Mouse (Mus musculus): Measurements from ENCODE around the gene Alx3. TPM values are rescaled to one million over a fixed set of nuclear protein-coding genes. Genes with fewer than 3 reads are reported as not detected.

Gene Alx3
- total RNA-seq, 2 experiments from 2014 or later, result not detected

DNA sequence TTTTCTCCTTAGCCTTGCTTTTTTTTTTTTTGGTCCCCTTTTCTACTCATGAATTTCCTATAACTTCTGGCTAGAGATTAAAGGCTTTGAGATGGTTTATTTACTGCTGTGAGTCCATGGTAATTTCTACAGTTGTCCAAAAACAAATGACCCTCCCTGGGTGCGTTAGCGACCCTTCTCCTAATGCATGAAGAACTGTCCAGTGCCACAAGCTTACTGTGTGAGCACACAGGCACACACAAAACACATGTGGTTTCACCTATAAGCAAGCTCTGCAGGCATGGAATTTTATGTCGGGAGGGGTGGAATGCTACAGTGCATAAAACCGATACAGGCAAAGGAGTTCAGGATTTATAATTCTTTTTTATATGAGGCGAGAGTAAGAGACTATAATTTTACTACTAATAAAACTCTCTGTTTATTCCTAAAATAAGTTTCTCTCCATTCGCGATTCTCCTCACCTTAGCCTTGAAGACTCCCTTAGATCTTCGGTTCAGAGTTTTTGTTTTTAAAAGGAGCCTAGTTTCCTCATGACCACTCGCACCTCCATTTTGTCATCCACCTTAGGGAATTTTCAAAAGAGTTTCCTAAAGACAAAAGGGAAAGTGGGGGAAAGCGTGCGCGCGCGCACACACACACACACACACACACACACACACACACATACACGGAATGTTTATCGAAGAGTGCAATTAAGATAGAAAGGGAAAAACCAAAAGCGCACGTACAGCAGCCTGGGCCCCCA lies 12.5 kb upstream of the Alx3 start:
- DNase-seq, result no peak
- intact Hi-C loops (cut with DNase I), result no loop called here

DNA sequence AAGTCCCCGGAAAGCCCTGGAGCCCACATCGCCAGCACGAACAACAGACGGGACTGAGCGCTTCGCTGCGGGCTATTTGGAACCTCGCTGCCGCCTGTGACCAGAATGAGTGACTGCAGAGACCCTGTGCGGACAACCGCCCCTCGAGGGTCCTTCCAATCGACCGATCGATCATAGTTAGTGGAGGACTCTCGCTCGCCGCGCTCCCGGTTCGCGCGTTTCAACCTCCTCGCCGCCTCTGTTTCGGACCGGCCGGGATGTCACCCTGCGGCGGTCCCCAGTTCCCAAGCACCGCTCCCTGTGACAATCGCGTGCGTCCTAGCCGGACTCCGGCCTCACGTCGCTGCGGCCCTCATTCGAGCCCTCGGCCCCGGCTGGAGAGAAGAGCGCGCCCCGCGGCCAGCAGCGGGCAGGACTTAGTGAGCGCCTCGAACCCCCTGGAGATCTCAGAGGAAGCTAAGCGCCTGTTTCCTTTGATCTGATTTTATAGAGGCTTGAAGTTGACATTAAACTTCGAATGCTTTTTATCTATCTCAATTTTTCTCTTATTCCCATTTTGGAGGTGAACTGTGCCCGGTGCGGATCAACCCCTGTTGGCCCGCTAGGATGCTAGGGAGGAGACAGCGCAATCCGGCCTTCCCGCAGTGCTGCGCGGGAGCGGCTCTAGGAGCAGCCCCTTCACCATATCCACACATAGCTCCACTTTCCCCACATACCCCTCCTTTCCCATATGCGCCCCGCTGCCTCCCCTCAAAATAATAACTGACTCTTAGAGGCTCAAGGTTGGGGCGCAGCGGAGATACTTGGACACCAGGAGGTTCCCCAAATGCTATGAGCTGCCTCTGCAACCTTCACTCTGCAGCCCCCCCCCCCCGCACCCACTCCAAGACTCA lies 11.7 kb upstream of the Alx3 start:
- DNase-seq, result peak; percentile 16 to 30
- intact Hi-C loops (cut with DNase I), result no loop called here

DNA sequence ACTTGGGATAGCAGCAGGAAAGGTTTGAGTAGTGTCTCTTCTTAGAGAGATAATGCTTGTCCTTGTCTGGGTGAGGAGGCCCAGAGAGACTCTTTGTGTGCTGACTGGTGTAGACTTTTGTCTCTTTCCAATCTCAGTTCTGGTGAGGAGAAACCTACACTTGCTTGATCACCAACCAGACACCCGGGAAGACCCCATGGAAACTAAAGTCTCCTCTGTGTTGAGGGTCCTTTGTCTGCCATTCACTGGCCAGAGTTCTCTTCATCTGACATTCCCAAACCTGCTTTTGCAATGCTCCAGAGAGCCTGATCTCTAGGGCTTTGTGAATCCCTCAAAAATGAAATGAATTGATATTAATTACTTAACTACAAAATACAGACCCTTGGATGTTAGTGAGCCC lies 10.9 kb upstream of the Alx3 start:
- no peak for DNase-seq
- intact Hi-C loops (cut with DNase I), result no loop called here

DNA sequence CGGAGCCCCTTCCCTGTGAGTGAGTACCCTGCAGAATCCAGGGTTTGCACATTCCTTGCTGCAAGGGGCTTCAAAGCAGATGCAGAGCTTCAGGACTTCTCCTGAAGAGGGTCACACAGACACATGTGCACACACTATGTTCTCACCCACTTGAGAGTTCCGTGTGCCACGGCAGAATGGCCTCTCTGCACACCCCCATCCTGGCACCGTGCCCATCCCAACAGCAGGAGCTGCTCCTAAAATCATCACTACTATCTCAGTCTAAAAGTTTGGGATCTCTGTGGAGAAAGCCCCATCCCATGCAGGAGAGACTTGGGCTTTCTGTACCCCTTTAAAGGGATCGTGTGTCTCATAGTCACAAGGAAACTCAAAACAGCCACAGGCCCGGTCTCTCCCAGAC lies 8.3 kb upstream of the Alx3 start:
- intact Hi-C loops (cut with DNase I), result no loop called here
- DNase-seq, result no peak

DNA sequence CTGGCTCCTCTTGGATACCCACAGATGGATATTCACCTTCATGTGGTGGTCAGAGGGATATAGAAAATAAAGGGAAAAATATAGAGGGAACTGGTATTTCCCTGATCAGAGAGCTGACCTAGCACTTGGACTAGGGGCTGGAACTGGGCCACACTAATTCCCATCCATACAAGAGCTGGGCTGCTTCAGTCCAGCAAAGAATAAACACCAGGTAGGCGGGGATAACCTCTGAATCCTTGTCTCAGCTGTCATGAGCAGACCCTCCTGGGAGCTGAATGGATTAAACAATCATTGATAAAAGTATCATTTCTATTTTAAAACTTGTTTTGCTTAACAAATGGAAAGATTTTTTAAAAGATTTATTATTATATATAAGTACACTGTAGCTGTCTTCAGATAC lies 3.2 kb upstream of the Alx3 start:
- intact Hi-C loops (cut with DNase I), result no loop called here
- no peak for DNase-seq

DNA sequence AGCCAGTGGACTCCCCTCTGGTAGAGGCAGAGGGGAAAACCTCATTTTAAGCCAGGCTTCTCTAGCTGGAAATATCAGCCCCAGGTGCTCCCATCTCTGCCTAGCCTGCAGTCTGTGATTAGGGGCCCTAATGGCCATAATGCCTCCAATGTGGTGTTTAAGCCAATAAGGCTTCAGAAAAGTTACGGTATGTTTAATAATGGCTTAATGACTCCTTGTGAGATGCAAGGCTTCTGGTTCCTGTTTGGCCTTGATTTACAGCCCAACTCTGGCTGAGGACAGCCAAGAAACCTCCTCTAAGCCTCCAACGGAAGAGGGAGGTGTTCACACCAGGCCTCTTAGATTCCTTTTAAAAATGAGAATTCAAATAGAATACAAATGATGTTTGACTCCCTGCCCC lies 1.2 kb upstream of the Alx3 start:
- no peak for DNase-seq
- intact Hi-C loops (cut with DNase I), result no loop called here

DNA sequence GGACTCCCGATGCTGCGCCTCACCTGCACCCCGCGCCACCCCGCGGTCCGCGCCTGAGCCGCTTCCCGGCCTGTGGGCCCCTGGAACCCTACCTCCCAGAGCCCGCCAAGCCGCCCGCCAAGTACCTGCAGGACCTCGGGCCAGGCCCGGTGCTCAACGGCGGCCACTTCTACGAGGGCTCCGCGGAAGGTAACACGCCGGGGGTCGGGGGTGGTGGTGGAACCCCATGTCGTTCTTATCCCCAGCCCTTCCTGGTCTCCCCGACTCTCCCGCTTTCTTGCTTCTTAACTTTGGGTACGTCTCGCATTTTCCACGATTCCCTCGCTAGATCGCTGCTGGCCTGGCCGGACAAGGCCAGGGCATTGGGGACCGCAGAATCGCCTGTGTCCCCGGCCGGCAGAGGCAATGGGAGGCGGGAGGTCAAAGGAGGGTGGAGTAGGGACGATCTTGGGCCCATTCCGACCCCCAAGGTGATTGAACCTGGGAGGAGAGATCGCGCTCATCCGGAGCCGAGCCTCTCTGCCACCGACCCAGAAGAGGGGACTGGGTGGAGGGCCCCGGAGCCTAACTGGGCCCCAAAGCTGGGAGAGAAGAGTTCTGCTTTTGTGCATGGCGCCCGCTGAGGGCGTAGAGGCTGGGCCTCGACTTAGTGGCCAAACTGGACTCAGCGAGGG lies 570 bp downstream of the Alx3 start:
- peak in 1 of 2 experiments; percentile 23 for DNase-seq
- intact Hi-C loops (cut with DNase I), result no loop called here

DNA sequence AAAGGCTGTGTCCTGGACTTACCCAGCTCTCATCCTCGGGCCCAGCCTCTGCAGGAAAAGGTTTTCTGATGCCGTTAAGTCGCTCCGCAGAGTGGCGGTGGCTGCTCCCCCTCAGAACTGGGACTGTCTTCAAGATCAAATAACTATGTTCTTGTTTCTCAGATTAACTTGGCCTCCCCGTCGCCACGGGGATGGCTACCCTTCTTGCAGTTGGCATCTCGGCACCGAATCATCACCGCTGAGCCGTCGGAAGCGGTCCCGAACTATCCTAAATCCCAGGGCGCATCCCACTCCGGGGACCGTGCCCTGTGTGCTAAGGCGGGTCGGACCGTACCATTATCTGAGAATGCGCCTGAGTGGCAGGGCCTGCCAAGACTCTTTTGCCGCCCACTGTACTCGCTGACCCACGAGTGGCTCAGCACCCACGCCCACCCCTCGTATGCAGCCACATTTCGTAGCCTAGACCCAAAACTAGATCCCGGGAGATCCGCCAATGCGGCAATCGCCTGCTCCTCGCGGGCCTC lies 1.2 kb downstream of the Alx3 start:
- intact Hi-C loops (cut with DNase I), result no loop called here
- peak in 1 of 2 experiments; percentile 30 for DNase-seq

DNA sequence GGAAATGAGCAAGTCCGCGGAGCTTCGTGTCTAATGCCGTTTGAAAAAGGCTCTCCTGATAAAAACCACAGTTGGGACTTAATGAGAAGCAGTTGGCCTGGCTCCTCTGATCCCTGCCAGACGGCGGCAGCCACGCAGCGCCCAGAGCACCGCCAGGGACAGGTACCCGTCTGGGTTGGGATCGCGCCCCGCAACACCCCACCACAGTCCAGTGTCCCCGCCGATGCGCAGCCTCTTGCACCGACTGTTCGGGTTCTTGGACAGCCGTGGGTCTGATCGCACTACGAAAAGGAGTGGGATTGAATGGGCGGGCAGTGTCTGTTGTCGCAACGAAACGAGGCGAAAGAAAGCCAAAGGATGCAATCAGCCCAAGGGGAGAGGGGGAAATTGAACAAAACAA lies 1.7 kb downstream of the Alx3 start:
- peak; percentile 27 to 29 for DNase-seq
- intact Hi-C loops (cut with DNase I), result no loop called here

DNA sequence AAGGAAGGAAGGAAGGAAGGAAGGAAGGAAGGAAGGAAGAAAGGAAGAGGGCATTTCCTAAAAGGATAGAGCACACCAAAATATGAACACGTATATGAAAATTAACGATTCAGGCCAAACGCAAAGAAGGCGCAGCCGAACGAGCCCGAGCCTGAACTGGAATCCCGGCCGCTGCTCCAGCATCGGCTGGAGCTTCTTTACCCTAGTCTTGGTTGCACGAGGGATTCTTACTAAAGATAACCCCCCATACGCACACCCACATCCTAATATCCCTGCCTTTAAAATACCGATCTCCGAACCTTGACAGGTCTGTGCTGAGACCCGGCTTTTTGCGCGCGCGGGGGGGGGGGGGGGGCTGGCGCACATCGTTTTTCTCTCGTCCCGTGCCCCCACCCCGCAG lies 2.3 kb downstream of the Alx3 start:
- intact Hi-C loops (cut with DNase I), result no loop called here
- no peak for DNase-seq

DNA sequence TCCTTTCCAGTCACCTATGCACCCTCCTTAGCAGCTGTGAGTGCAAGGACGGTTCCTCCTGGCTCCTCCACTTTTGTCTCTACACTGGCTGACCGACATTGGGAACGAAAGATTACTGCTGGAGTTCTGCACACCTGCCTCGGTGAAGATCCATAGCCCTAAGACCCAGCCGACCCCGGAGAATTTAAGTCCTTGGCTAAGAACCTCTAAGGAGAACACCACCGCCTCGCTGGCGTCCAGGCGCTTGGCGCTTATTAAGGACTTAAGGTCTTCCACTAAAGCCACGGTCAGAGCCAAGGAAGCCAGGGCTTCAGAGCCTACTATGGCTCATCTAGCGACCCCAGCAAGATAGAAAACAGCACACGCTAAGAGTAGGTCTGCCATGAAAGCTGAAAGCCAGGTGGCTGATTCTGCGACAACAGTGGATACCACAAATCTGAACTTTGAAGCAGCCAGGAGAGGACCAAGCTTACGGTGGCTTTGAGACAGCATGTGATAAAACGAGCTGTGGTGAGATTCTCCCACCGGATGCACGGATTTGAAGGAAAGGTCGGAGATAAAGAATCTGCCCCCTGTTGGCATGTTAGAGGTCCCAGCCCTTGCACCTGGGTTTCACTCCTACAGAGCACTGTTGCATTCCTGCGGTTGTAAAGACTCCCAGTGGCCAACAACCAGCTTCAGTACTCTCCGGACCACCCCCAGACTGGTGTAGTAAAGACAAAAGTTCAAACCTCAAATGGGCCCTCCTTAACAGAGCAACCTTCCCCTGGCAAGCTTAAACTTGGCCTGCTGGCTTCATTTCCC lies 3.0 kb downstream of the Alx3 start:
- intact Hi-C loops (cut with DNase I), result no loop called here
- DNase-seq, result no peak

DNA sequence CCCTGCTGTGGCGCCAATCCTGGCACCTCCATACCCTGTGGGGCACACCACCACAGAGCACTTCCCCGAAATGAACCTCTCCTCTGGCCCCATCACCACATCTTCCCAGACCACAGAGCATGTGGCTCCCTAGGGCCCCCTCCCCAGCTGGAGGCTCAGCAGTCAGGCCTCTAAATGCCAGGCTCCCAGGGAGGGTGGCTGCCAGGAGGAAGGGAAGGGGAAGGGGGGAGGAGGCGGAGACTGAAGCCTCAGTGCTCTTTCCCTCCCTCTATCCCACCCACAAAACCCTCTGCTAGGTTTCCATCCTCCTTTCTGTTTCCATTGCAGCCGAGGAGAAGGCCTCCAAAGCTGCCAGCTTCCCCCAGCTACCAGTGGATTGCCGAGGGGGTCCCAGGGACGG lies 5.3 kb downstream of the Alx3 start:
- no peak for DNase-seq
- intact Hi-C loops (cut with DNase I), result no loop called here

DNA sequence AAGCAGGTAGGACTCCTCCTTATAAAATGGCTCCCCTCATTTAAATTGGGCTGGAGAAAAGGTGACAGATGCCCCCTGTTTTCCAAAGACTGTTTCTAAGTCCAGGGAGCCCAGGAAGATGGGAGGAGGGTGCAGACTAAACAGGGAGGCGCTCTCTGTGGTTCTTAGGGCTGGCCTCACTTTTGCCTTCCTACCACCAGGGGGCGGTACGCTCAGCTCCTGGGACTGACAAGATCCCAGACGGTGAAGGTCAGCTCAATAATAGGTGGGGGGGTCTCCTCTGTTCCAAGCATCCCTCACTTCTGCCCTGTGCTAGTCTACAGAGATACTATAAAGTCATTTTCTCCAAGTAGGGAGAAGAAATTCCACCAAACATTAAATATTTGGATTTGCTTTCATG lies 10.5 kb downstream of the Alx3 start:
- DNase-seq, result peak; percentile 59 to 76
- intact Hi-C loops (cut with DNase I), result no loop called here

DNA sequence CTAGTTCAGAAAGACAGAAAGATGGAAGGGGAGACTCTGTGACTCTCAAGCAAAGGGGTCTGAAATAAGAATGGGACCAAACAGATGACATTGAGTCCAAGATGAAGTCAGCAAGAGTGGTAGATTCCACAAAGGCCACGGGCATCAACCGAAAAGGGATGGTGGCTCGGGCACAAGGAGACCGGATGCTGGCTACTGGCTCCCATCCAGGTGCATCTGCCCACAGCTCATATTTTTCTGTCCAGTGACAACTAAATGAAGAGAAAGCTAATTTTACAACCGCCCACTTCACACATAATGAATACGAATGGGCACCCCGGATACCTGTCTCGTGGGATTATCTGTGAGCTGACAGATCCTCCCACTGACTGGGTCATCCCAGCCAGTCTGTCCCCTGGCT lies 12.4 kb downstream of the Alx3 start:
- intact Hi-C loops (cut with DNase I), result no loop called here
- DNase-seq, result no peak

DNA sequence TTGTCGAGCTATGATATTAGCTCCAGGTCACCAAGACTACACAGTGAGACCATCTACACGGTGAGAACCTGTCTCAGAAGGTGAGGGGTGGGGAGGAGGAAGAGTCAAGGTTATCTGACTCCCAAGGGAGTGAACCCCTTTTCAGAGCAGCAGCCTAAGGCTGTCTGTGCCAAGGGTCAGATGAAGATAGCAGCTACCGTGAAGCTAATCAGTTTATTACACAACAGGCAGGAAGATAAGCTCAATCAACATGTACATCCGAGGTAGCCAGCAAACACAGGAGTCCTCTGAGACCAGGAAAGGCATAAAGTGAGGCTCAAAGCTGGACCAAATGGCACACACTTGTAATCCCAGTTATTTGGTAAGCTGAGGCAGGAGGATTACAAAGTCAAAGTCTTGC lies 14.0 kb downstream of the Alx3 start:
- intact Hi-C loops (cut with DNase I), result no loop called here
- no peak for DNase-seq

DNA sequence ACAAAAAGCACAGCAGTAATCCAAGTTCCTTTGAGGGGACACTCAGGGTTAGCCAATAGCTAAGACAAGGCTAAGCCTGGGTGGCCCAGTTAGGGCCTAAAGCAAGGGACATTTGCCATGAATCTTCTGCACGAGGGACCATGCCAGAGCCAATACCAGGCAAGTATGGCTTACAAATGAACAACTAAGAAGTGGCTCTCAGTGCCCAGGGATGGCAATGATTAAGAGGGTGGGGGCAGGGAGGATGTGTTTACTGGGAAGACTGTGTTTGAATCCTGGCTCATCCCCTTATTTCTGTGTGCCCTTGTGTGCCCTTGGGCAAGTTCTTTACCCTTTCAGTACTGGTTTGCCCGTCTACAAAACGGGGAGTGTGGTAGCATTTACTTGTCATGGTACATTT lies 14.5 kb downstream of the Alx3 start:
- intact Hi-C loops (cut with DNase I), result no loop called here
- DNase-seq, result no peak

DNA sequence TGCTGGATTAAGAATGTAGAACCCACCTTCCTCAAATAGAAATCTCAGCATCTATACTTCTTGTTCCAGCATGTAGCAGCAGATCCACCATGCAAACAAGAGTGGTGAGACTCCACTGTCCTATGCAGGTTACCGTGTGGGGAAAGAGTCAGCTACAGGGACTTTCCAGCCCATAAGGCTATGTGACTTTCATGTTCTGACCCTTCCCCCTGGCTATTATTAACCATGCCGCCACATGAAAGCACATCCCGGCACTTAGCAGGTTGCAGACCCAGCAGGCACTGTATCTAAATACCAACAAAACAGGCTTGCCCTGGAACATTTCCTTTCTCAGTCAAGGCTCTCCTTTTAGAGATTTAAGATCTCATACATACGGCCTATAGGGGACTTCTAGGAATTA lies 16.6 kb downstream of the Alx3 start:
- DNase-seq, result no peak
- intact Hi-C loops (cut with DNase I), result loop anchor here (5.0 kb wide), 1 partner anchor 54 kb away; the partner anchor contains the start of gene Ubl4b

DNA sequence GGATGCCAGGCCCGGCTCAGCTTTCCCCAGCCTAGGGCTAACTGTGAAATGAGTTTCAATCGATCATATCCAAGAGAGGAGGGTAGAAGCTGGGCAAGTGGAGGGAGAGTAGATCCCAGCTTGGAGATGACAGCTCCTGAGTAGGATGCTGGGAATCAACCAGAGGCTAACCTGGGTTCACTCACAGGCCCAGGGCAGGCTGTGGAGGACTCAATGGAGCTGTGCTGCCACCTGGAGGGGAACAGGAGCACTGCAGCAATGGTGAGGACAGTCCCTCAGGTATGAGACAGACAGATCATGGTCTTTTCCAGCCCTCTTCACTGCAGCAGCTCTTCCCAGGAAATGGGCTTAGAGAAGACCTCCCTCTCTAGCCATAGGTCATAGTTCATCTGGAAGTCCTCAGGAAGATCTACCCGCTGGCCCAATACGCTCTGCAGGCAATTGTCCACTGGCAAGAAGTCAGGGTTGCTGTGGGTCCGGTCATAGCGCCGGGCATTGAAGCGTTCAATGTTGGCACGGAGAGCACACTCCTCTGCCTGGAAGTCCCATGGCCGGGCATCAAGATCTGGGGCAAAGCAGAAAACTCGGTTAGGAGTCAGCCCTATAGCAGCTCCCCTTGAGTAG lies 18.2 kb downstream of the Alx3 start:
- intact Hi-C loops (cut with DNase I), result loop anchor here (5.0 kb wide), 1 partner anchor 56 kb away; the partner anchor contains the start of gene Ubl4b
- peak; percentile 71 to 79 for DNase-seq

DNA sequence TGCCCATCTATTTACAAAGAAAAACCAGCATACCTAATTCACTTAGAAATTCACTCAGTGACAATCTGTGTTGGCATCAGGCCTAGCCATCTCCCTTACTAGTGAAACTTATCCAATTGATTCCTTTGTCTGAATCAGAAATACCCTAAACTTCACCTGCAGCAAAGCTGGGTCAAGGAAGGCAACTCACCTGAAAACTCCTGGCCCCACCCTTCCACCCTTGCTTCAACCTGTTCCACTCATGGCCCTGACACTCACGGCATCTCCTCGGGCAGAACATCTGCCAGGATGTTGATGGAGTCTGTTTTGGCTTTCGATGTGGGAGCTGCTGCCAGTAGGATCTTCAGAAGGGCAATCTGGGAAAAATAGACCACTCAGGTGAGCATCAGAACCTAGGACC lies 23.0 kb downstream of the Alx3 start:
- intact Hi-C loops (cut with DNase I), result no loop called here
- no peak for DNase-seq

DNA sequence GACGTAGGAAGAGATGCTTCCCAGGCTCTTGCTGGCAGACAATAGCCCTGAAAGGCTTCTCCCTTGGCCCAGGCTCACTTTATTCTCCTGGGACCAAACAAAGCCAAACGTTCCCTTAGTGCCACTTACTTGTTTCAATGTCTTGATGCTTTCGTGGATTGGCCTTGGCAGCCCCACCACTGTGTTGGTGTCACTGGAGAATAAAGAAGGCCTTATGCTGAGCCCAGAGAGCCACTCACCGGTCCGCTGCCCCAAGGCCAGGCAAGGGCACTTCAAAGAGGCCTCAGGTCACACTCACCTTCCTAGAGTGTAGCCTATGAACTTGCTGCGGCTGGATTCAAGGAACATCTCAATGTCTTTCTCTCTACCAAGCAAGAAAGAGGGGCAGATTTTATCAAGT lies 25.1 kb downstream of the Alx3 start:
- DNase-seq, result no peak
- intact Hi-C loops (cut with DNase I), result no loop called here
